Mouse (Mus musculus): ENCODE measurements around the gene Inhbb. TPM values are rescaled to one million over a fixed set of nuclear protein-coding genes. Genes with fewer than 3 reads are reported as not detected.

Gene Inhbb
- polyA plus RNA-seq, 1 experiment from 2014 or later = 1.3 TPM

GRCm38 (mm10) chr1:119422460-119423015, 490 bp upstream of the Inhbb start:
- peak overlapping the region; percentile 65 for H3K9ac ChIP-seq (ENCODE audit: low read depth, low read length)
- no peak overlapping the region for H3K27ac ChIP-seq (replicated peaks; ENCODE audit: low read depth, low read length)
- peaks cover 85% of the 10 kb centered on the region for H3K27me3 ChIP-seq (replicated peaks; ENCODE audit: control insufficient read depth, insufficient read depth, low read length)
- under 1% methylated on average over 31 of the region's 32 CpGs for WGBS
- H3K4me2 ChIP-seq (ENCODE audit: low read depth, low read length) = peak overlapping the region; percentile 100
- ATAC-seq (ENCODE audit: low read depth) (no peak), DNase-seq (ENCODE audit: low spot score) (no peak)
- H3K36me3 ChIP-seq (ENCODE audit: control insufficient read depth, insufficient read depth, low read length) = no peaks in the 10 kb centered on the region
- H3K9me3 ChIP-seq (ENCODE audit: control insufficient read depth, low read length) = no peaks in the 10 kb centered on the region
- peak overlapping the region; percentile 67 for H3K4me3 ChIP-seq (ENCODE audit: low read depth, low read length)
- peaks cover 12% of the 10 kb centered on the region for H3K4me1 ChIP-seq (ENCODE audit: control insufficient read depth, insufficient read depth, low read length)

GRCm38 (mm10) chr1:119420984-119421575, 968 bp downstream of the Inhbb start:
- DNase-seq (ENCODE audit: low spot score) (peak; percentile 36), ATAC-seq (ENCODE audit: low read depth) (peak; percentile 34)
- Histone ChIP-seq H3K27ac (replicated peaks; ENCODE audit: low read depth, low read length) (no peak overlapping the region), H3K4me2 (ENCODE audit: low read depth, low read length) (peak overlapping the region; percentile 100), H3K9ac (ENCODE audit: low read depth, low read length) (peak overlapping the region; percentile 65), H3K4me3 (ENCODE audit: low read depth, low read length) (peak overlapping the region; percentile 67), H3K36me3 (ENCODE audit: control insufficient read depth, insufficient read depth, low read length) (no peaks in the 10 kb centered on the region), H3K9me3 (ENCODE audit: control insufficient read depth, low read length) (no peaks in the 10 kb centered on the region), H3K4me1 (ENCODE audit: control insufficient read depth, insufficient read depth, low read length) (peaks cover 12% of the 10 kb centered on the region), H3K27me3 (replicated peaks; ENCODE audit: control insufficient read depth, insufficient read depth, low read length) (peaks cover 92% of the 10 kb centered on the region)
- under 1% methylated on average over 19 of the region's 78 CpGs for WGBS

- 1% methylated on average over 37 of the region's 76 CpGs for WGBS
- Histone ChIP-seq H3K4me1 (ENCODE audit: control insufficient read depth, insufficient read depth, low read length) (peaks cover 12% of the 10 kb centered on the region), H3K9ac (ENCODE audit: low read depth, low read length) (peak overlapping the region; percentile 42), H3K9me3 (ENCODE audit: control insufficient read depth, low read length) (no peaks in the 10 kb centered on the region), H3K27me3 (replicated peaks; ENCODE audit: control insufficient read depth, insufficient read depth, low read length) (peaks cover 91% of the 10 kb centered on the region), H3K4me2 (ENCODE audit: low read depth, low read length) (peak overlapping the region; percentile 100), H3K27ac (replicated peaks; ENCODE audit: low read depth, low read length) (no peak overlapping the region), H3K36me3 (ENCODE audit: control insufficient read depth, insufficient read depth, low read length) (no peaks in the 10 kb centered on the region), H3K4me3 (ENCODE audit: low read depth, low read length) (peak overlapping the region; percentile 67)
- no peak for DNase-seq (ENCODE audit: low spot score)
- peak; percentile 1; the same call in 1 of the 2 replicates for ATAC-seq (ENCODE audit: low read depth)
These were observed 1.7 kb downstream of the Inhbb start for GRCm38 (mm10) chr1:119420189-119420983.

DNA sequence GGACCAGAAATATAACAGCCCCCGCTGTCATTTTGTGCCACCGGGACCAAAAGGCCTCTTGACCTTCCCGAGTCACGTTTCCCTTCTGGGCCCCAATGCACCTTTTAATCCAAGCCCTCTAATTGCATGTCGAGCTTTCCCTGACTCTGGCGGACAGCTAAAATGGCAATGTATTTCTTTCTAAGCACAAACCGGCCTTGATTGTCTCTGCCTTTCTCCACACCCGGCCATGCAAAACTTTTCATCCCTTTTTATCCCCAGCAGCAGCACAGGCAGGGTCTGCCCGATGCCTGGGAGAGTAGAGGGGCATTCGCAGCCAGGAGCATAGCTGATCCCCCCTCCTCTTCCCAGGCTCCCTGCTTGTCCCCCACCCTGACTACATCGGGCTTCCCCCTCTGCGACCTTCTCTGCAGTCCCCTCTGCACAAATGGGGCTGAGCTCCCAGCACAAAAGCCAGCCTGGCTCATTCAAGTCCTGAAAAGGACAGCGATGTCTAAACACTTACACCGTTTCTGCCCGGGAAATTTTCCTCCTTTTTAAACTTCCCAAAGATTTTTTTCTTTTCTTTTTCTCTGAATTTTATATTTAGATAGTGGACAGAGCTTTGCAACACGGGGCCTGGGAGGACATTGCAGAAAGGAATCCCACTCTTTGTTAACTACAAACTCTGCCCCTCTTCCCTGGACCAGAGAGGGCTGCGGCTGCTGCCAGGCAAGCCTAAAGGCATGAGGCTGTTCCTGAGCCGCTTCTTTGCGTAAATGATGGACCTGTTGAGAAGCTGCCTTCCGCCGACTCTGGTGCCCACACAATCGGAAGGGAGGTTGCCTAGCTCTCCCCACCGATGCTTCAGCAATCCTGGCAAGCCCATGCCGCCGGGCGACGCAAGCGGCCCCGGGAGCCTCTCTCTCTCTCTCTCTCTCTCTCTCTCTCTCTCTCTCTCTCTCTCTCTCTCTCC, 2.6 kb downstream of the Inhbb start:
- DNase-seq (ENCODE audit: low spot score) (no peak), ATAC-seq (ENCODE audit: low read depth) (no peak)
- 4% methylated on average over 29 of the region's 29 CpGs for WGBS
- Histone ChIP-seq H3K27ac (replicated peaks; ENCODE audit: low read depth, low read length) (no peak overlapping the region), H3K4me2 (ENCODE audit: low read depth, low read length) (peak overlapping the region; percentile 100), H3K9ac (ENCODE audit: low read depth, low read length) (no peak overlapping the region), H3K36me3 (ENCODE audit: control insufficient read depth, insufficient read depth, low read length) (no peaks in the 10 kb centered on the region), H3K27me3 (replicated peaks; ENCODE audit: control insufficient read depth, insufficient read depth, low read length) (peaks cover 81% of the 10 kb centered on the region), H3K9me3 (ENCODE audit: control insufficient read depth, low read length) (no peaks in the 10 kb centered on the region), H3K4me1 (ENCODE audit: control insufficient read depth, insufficient read depth, low read length) (peaks cover 12% of the 10 kb centered on the region), H3K4me3 (ENCODE audit: low read depth, low read length) (peak overlapping the region; percentile 67)

- ATAC-seq (ENCODE audit: low read depth) = no peak
- H3K27ac ChIP-seq (replicated peaks; ENCODE audit: low read depth, low read length) = no peak overlapping the region
- H3K9me3 ChIP-seq (ENCODE audit: control insufficient read depth, low read length) = no peaks in the 10 kb centered on the region
- no peak overlapping the region for H3K4me3 ChIP-seq (ENCODE audit: low read depth, low read length)
- H3K4me1 ChIP-seq (ENCODE audit: control insufficient read depth, insufficient read depth, low read length) = peaks cover 12% of the 10 kb centered on the region
- H3K9ac ChIP-seq (ENCODE audit: low read depth, low read length) = no peak overlapping the region
- H3K27me3 ChIP-seq (replicated peaks; ENCODE audit: control insufficient read depth, insufficient read depth, low read length) = peaks cover 67% of the 10 kb centered on the region
- WGBS = 35% methylated on average over 8 of the region's 8 CpGs
- no peaks in the 10 kb centered on the region for H3K36me3 ChIP-seq (ENCODE audit: control insufficient read depth, insufficient read depth, low read length)
- no peak for DNase-seq (ENCODE audit: low spot score)
- no peak overlapping the region for H3K4me2 ChIP-seq (ENCODE audit: low read depth, low read length)
These were observed 4.1 kb downstream of the Inhbb start for GRCm38 (mm10) chr1:119417991-119418390.

DNA sequence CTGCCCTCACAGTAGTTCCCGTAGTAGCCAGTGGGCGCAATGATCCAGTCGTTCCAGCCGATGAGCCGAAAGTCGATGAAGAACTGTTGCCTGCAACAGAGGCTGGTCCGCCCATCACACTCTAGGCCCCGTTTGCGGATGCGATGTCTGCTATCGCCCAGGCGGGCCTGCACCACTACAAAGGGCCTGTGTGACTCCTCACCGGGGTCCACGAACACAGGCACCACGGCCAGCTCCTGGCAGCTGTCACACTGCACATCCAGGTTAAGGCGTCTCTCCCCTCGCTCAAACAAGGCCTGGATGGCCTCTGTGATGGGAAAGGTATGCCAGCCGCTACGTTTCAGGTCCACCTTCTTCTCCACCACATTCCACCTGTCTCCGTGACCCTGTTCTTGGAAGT, 4.5 kb downstream of the Inhbb start:
- Histone ChIP-seq H3K9ac (ENCODE audit: low read depth, low read length) (no peak overlapping the region), H3K9me3 (ENCODE audit: control insufficient read depth, low read length) (no peaks in the 10 kb centered on the region), H3K27me3 (replicated peaks; ENCODE audit: control insufficient read depth, insufficient read depth, low read length) (peaks cover 63% of the 10 kb centered on the region), H3K36me3 (ENCODE audit: control insufficient read depth, insufficient read depth, low read length) (no peaks in the 10 kb centered on the region), H3K27ac (replicated peaks; ENCODE audit: low read depth, low read length) (no peak overlapping the region), H3K4me3 (ENCODE audit: low read depth, low read length) (no peak overlapping the region), H3K4me2 (ENCODE audit: low read depth, low read length) (no peak overlapping the region), H3K4me1 (ENCODE audit: control insufficient read depth, insufficient read depth, low read length) (peaks cover 11% of the 10 kb centered on the region)
- ATAC-seq (ENCODE audit: low read depth) = no peak
- 73% methylated on average over 20 of the region's 20 CpGs for WGBS
- DNase-seq (ENCODE audit: low spot score) = no peak

- H3K27ac ChIP-seq (replicated peaks; ENCODE audit: low read depth, low read length) = no peak overlapping the region
- no peak overlapping the region for H3K4me3 ChIP-seq (ENCODE audit: low read depth, low read length)
- 87% methylated on average over 8 of the region's 8 CpGs for WGBS
- H3K9me3 ChIP-seq (ENCODE audit: control insufficient read depth, low read length) = no peaks in the 10 kb centered on the region
- ATAC-seq (ENCODE audit: low read depth) = no peak
- no peak overlapping the region for H3K9ac ChIP-seq (ENCODE audit: low read depth, low read length)
- no peak for DNase-seq (ENCODE audit: low spot score)
- peaks cover 9% of the 10 kb centered on the region; the same call in 1 of the 2 replicates for H3K4me1 ChIP-seq (ENCODE audit: control insufficient read depth, insufficient read depth, low read length)
- no peak overlapping the region for H3K4me2 ChIP-seq (ENCODE audit: low read depth, low read length)
- H3K36me3 ChIP-seq (ENCODE audit: control insufficient read depth, insufficient read depth, low read length) = no peaks in the 10 kb centered on the region
- peaks cover 53% of the 10 kb centered on the region for H3K27me3 ChIP-seq (replicated peaks; ENCODE audit: control insufficient read depth, insufficient read depth, low read length)
These were observed 5.4 kb downstream of the Inhbb start for GRCm38 (mm10) chr1:119416610-119417009.

DNA sequence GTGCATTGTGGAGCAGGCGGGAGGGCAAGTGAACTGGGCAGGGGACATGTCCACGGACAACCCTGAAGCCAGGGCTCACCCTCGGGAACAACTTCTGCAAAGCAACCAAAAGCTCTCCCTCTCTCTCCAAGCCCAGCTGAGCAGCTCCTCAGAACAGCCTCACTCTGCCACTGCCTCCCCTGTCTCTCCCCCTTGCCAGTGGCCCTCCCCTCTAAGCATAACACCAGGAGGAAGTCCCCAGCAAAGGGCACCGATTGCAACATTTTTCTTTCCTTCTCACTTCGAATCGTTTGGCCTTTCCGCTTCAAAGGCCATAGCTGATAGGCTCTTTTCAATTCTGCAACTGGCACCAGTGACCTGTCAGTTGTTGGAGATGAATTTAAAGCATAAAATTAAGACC, 5.9 kb downstream of the Inhbb start:
- Histone ChIP-seq H3K27me3 (replicated peaks; ENCODE audit: control insufficient read depth, insufficient read depth, low read length) (peaks cover 49% of the 10 kb centered on the region), H3K4me3 (ENCODE audit: low read depth, low read length) (no peak overlapping the region), H3K27ac (replicated peaks; ENCODE audit: low read depth, low read length) (no peak overlapping the region), H3K9ac (ENCODE audit: low read depth, low read length) (no peak overlapping the region), H3K36me3 (ENCODE audit: control insufficient read depth, insufficient read depth, low read length) (no peaks in the 10 kb centered on the region), H3K4me2 (ENCODE audit: low read depth, low read length) (no peak overlapping the region), H3K4me1 (ENCODE audit: control insufficient read depth, insufficient read depth, low read length) (peaks cover 9% of the 10 kb centered on the region; the same call in 1 of the 2 replicates), H3K9me3 (ENCODE audit: control insufficient read depth, low read length) (no peaks in the 10 kb centered on the region)
- DNase-seq (ENCODE audit: low spot score) = no peak
- WGBS = 69% methylated on average over 7 of the region's 7 CpGs
- ATAC-seq (ENCODE audit: low read depth) = no peak
